In the genomic region with DNA sequence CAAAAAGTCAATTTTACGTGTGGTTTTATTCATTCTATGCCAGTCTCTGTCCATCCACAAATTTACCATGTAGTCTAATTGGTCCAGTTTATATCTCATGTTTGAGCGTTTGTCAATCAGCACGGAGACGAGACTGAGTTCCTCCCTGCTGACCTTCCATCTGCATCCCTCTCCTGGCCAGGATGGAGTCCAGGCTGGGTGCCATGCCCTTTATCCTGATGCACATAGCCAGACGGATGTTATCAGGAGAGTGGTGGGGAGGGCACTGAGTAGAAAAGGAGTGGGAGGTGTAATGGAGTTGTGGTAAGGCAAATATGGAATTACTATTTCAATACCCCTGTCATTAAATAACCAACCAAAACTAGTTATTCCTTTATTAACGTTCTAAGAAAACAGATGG, we compare ENCODE assay signal across 20 mouse cellular contexts.
DNase-seq lines count a peak whose midpoint lies in the region; ATAC-seq lines count a peak whose summit lies in the region.
"Had no signal": no experiment of that assay in that cellular context is flagged by ENCODE, and none has a peak within 500 bp of the region (broad histone marks: within the 10 kb centered on the region; RNA-seq: fewer than 3 reads in every experiment).

No protein-coding gene starts in this region.

- DNase-seq in brain, adult 2 months (ENCODE audit: low read depth, low spot score), result peak; percentile 67
- DNase-seq in cerebellum, adult 8-10 months, result peak; percentile 28
- peak; percentile 72 to 85 for DNase-seq in cerebellum, postnatal 25 days
- no peak for DNase-seq in adrenal gland, postnatal 10 days
- no peak for DNase-seq in thymus, postnatal 14 days
- DNase-seq: B cell, adult 2 months; embryo, embryonic 11 days; heart, adult 2 months; heart, postnatal 4 days; kidney, adult 11 months; kidney, postnatal 25 days; liver, embryonic 13.5 days; lung, adult 18-20 months; lung, postnatal 10 days; right cerebral cortex, adult 18-20 months; right cerebral cortex, postnatal 4 days had no signal

- ATAC-seq in cerebellum, adult (ENCODE audit: insufficient number of reproducible peaks, low FRiP score, low TSS enrichment), result peak; percentile 94
- ATAC-seq: forebrain, embryonic 16.5 days; inflammation-experienced regulatory T-cells, adult 6 months; midbrain, embryonic 16.5 days had no signal

Comparison
In these comparisons a context has a peak if more than half of its experiments do, and no peak if none do; other contexts are left out.
1. DNase-seq: peak in brain, adult 2 months (single experiment), cerebellum, adult 8-10 months (single experiment) and cerebellum, postnatal 25 days (2 of 2); none in adrenal gland, postnatal 10 days (single experiment) and thymus, postnatal 14 days (single experiment).